Mouse (Mus musculus): ENCODE measurements around the gene Wasf2.

- no peak for TF ChIP-seq TAL1 (IDR thresholded peaks at IDR 0.05; ENCODE audit: low read length)
- TF ChIP-seq GATA1 (IDR thresholded peaks at IDR 0.05; ENCODE audit: low read length), result no peak
Observed at GRCm38 (mm10) chr4:133094936-133095733, 35.2 kb upstream of the Wasf2 start.

Data from erythroblast, embryonic 14.5 days (primary cell).